Mouse (Mus musculus): ENCODE measurements around the gene Esr2. TPM values are rescaled to one million over a fixed set of nuclear protein-coding genes. Genes with fewer than 3 reads are reported as not detected.

Esr2 gene
- total and polyA plus RNA-seq, 3 experiments = 0.03 TPM; not detected in 2

DNA sequence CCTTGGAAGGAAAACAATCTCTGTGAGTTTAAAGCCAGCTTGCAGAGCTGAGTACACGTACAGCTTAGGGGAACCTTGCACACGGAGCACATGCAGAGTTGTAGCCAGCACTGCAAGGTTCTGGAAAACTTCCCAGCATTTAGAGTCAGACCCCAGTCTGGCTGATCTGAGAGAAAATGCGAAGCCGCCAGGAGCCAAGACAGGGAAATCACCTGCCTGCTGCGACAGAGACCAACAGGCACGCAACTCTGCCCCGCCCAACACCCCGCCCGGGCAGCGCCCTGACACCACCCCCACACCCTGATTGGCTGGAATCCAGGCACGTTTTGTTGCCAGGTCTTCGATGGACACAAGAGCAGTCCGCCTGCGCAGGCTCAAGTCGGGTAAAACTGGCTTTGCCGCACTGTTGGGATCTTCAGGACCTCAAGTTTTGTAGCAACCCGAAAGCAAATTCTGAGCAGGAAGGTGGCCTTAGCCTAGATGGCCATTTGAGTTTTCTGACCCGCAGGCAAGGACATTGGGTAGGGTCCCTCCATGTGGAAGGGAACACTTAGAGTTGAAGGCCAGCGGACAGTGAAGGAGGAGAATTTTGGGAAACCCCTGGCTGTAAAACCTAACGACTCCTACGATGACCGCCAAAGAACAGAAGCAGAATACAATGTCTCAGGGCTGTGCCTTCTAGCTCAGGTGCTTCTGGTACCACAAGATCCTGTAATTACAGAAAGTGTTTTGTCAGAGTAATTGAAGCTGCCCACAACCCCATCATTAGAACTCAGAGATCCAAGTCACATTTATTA, 19.1 kb upstream of the Esr2 start:
- peak; percentile 92 for DNase-seq (ENCODE audit: low read depth, low spot score)
- no peaks in the 10 kb centered on the region for H3K27me3 ChIP-seq (ENCODE audit: control insufficient read depth in 1 of 2, insufficient read depth in 2 of 2, low read length in 2 of 2)
- no peaks in the 10 kb centered on the region for H3K9me3 ChIP-seq (replicated peaks; ENCODE audit: insufficient read depth, low read length)
- peak overlapping the region; percentile 17 for H3K27ac ChIP-seq (ENCODE audit: control insufficient read depth, low read depth, low read length)
- H3K79me2 ChIP-seq (ENCODE audit: control insufficient read depth, insufficient read depth, low read length, poor library complexity) = no peaks in the 10 kb centered on the region
- H3K4me3 ChIP-seq (ENCODE audit: control insufficient read depth in 1 of 2, insufficient read depth in 1 of 2, low read depth in 2 of 2, low read length in 2 of 2) = peak overlapping the region; percentile 53 to 75
- no peaks in the 10 kb centered on the region; a peak in 1 of 4 replicates for H3K36me3 ChIP-seq (ENCODE audit: control insufficient read depth in 1 of 2, insufficient read depth in 2 of 2, low read length in 2 of 2)
- peaks cover 0 to 3% of the 10 kb centered on the region in 2 experiments; a peak in 1 of 4 replicates for H3K4me1 ChIP-seq (ENCODE audit: control insufficient read depth in 1 of 2, insufficient read depth in 2 of 2, low read length in 2 of 2)
- TF ChIP-seq MAX (IDR thresholded peaks at IDR 0.05; ENCODE audit: low read length) = peak; percentile 76
- peak; percentile 84 for TF ChIP-seq BHLHE40 (IDR thresholded peaks at IDR 0.05; ENCODE audit: borderline replicate concordance, low read depth, low read length)
- peak; percentile 39; the same call in 1 of the 2 replicates for TF ChIP-seq USF1 (IDR thresholded peaks at IDR 0.05; ENCODE audit: low read depth, low read length)
- TF ChIP-seq NRF1 (IDR thresholded peaks at IDR 0.05; ENCODE audit: insufficient read depth, low read depth, low read length, poor library complexity, severe bottlenecking) = peak; percentile 81
- TF ChIP-seq MAZ (IDR thresholded peaks at IDR 0.05; ENCODE audit: low read depth, low read length) = no peak
- no peak for TF ChIP-seq HCFC1 (IDR thresholded peaks at IDR 0.05; ENCODE audit: low read depth, low read length)
- no peak for TF ChIP-seq UBTF (IDR thresholded peaks at IDR 0.05; ENCODE audit: borderline replicate concordance, insufficient read depth, low read depth, low read length)
- H3K9ac ChIP-seq (ENCODE audit: control insufficient read depth, low read depth, low read length, poor library complexity, severe bottlenecking) = peak overlapping the region; percentile 48

DNA sequence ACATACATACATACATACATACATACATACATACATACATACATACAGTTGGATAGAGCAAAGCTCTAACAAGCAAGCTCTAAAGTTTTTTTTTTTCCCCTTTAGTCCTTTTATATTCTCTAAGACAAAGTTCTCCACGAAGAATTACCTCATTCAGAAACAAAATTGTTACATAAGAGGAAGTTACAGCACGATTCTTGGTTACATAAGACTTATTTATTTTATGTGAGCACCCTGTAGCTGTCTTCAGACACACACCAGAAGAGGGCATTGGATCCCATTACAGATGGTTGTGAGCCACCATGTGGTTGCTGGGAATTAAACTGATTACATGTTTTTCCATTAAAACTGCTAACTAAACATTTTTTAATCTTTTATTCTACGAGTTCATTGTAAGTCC, 17.5 kb upstream of the Esr2 start:
- peaks cover 0 to 3% of the 10 kb centered on the region in 2 experiments; a peak in 1 of 4 replicates for H3K4me1 ChIP-seq (ENCODE audit: control insufficient read depth in 1 of 2, insufficient read depth in 2 of 2, low read length in 2 of 2)
- peak; percentile 56 for DNase-seq (ENCODE audit: low read depth, low spot score)
- H3K9me3 ChIP-seq (replicated peaks; ENCODE audit: insufficient read depth, low read length) = no peaks in the 10 kb centered on the region
- TF ChIP-seq MXI1 (IDR thresholded peaks at IDR 0.05; ENCODE audit: low read depth, low read length) (0 out of 2 replicates have a peak, but pooled peaks have one; percentile 27), POLR2A (IDR thresholded peaks at IDR 0.05; ENCODE audit: control insufficient read depth in 1 of 2, insufficient read depth in 1 of 2, low read depth in 1 of 2, low read length in 2 of 2, poor library complexity in 1 of 2) (no peak), ETS1 (IDR thresholded peaks at IDR 0.05; ENCODE audit: low read depth, low read length) (peak; percentile 68), CTCF (IDR thresholded peaks at IDR 0.05 in 2 of 3, conservative IDR thresholded peaks at IDR 0.05 in 1 of 3; ENCODE audit: control insufficient read depth in 1 of 3, insufficient read depth in 1 of 3, low read depth in 2 of 3, low read length in 3 of 3, poor library complexity in 1 of 3, severe bottlenecking in 1 of 3) (peak in 1 of 3 experiments; percentile 38; a peak in 2 of 6 replicates), MYC (IDR thresholded peaks at IDR 0.05; ENCODE audit: low read depth, low read length) (no peak), MAFK (IDR thresholded peaks at IDR 0.05; ENCODE audit: borderline replicate concordance, low read depth, low read length) (peak; percentile 19; the same call in 1 of the 2 replicates)
- H3K79me2 ChIP-seq (ENCODE audit: control insufficient read depth, insufficient read depth, low read length, poor library complexity) = no peaks in the 10 kb centered on the region
- H3K27ac ChIP-seq (ENCODE audit: control insufficient read depth, low read depth, low read length) = no peak overlapping the region
- no peak overlapping the region for H3K9ac ChIP-seq (ENCODE audit: control insufficient read depth, low read depth, low read length, poor library complexity, severe bottlenecking)
- H3K4me3 ChIP-seq (ENCODE audit: control insufficient read depth in 1 of 2, insufficient read depth in 1 of 2, low read depth in 2 of 2, low read length in 2 of 2) = no peak overlapping the region
- no peaks in the 10 kb centered on the region for H3K27me3 ChIP-seq (ENCODE audit: control insufficient read depth in 1 of 2, insufficient read depth in 2 of 2, low read length in 2 of 2)
- no peaks in the 10 kb centered on the region; a peak in 1 of 4 replicates for H3K36me3 ChIP-seq (ENCODE audit: control insufficient read depth in 1 of 2, insufficient read depth in 2 of 2, low read length in 2 of 2)

All from MEL (cell line).